Comparison of ENCODE assay signal across 10 mouse cellular contexts in genomic region chr17:29155355-29156135, GRCm38 (mm10). TPM values are rescaled to one million over a fixed set of nuclear protein-coding genes. Genes with fewer than 3 reads are reported as not detected.
DNase-seq lines count a peak whose midpoint lies in the region; ATAC-seq and TF ChIP-seq lines count a peak whose summit lies in the region.
"Had no signal": no experiment of that assay in that cellular context is flagged by ENCODE, and none has a peak within 500 bp of the region (broad histone marks: within the 10 kb centered on the region; RNA-seq: fewer than 3 reads in every experiment).

No protein-coding gene starts in this region.

- no peak for TF ChIP-seq CTCF in ES-Bruce4 (IDR thresholded peaks at IDR 0.05; ENCODE audit: low read depth, low read length)
- no peak for TF ChIP-seq CTCF in hindbrain, postnatal 0 days (IDR thresholded peaks at IDR 0.05; ENCODE audit: low read depth)

- no peaks in the 10 kb centered on the region for H3K27me3 ChIP-seq in hindbrain, embryonic 10.5 days (ENCODE audit: insufficient read depth, poor library complexity, severe bottlenecking)
- no peaks in the 10 kb centered on the region for H3K27me3 ChIP-seq in hindbrain, embryonic 14.5 days (ENCODE audit: control insufficient read depth, insufficient read depth, low read length)
- no peaks in the 10 kb centered on the region for H3K27me3 ChIP-seq in ES-Bruce4 (ENCODE audit: control insufficient read depth, insufficient read depth, low read length, poor library complexity, severe bottlenecking)
- no peaks in the 10 kb centered on the region for H3K27me3 ChIP-seq in hindbrain, postnatal 0 days (ENCODE audit: insufficient read depth, low read length)
- H3K27me3 ChIP-seq: liver, embryonic 13.5 days had no signal

- H3K4me1 ChIP-seq in hindbrain, embryonic 10.5 days (replicated peaks), result peaks cover 42% of the 10 kb centered on the region
- peaks cover 7% of the 10 kb centered on the region for H3K4me1 ChIP-seq in hindbrain, embryonic 14.5 days (replicated peaks; ENCODE audit: control insufficient read depth, insufficient read depth, low read length)
- H3K4me1 ChIP-seq in ES-Bruce4 (ENCODE audit: control insufficient read depth, insufficient read depth, low read length), result peaks cover 4% of the 10 kb centered on the region
- H3K4me1 ChIP-seq in hindbrain, postnatal 0 days (ENCODE audit: insufficient read depth, low read length), result no peaks in the 10 kb centered on the region
- H3K4me1 ChIP-seq: liver, embryonic 13.5 days had no signal

- no peaks in the 10 kb centered on the region for H3K9me3 ChIP-seq in hindbrain, embryonic 10.5 days
- H3K9me3 ChIP-seq in hindbrain, embryonic 14.5 days (ENCODE audit: control insufficient read depth, low read length), result no peaks in the 10 kb centered on the region
- no peaks in the 10 kb centered on the region for H3K9me3 ChIP-seq in ES-Bruce4 (replicated peaks; ENCODE audit: control insufficient read depth, insufficient read depth, low read length, poor library complexity, severe bottlenecking)
- H3K9me3 ChIP-seq in hindbrain, postnatal 0 days (ENCODE audit: low read length), result no peaks in the 10 kb centered on the region
- H3K9me3 ChIP-seq: liver, embryonic 13.5 days had no signal

- peak overlapping the region; percentile 45; the same call in 1 of the 2 replicates for H3K27ac ChIP-seq in hindbrain, embryonic 10.5 days
- no peak overlapping the region for H3K27ac ChIP-seq in hindbrain, embryonic 14.5 days
- H3K27ac ChIP-seq in ES-Bruce4 (ENCODE audit: insufficient read depth, low read length), result peak overlapping the region; percentile 55
- H3K27ac ChIP-seq in hindbrain, postnatal 0 days, result 0 out of 2 replicates have a peak overlapping the region, but pooled peaks have one; percentile 3
- H3K27ac ChIP-seq: gastrocnemius, adult 2 months; liver, embryonic 13.5 days had no signal

- TF ChIP-seq POLR2A in ES-Bruce4 (IDR thresholded peaks at IDR 0.05; ENCODE audit: insufficient read depth, low read length), result no peak

- TF ChIP-seq EP300 in ES-Bruce4 (IDR thresholded peaks at IDR 0.05; ENCODE audit: insufficient read depth, low read depth, low read length), result no peak

- 58% methylated on average over 12 of the region's 12 CpGs for WGBS in hindbrain, embryonic 10.5 days
- 45% methylated on average over 12 of the region's 12 CpGs for WGBS in hindbrain, embryonic 14.5 days
- 48% methylated on average over 12 of the region's 12 CpGs for WGBS in hindbrain, postnatal 0 days

- no peaks in the 10 kb centered on the region for H3K36me3 ChIP-seq in hindbrain, embryonic 10.5 days
- no peaks in the 10 kb centered on the region for H3K36me3 ChIP-seq in hindbrain, embryonic 14.5 days (replicated peaks; ENCODE audit: control insufficient read depth, insufficient read depth)
- H3K36me3 ChIP-seq in ES-Bruce4 (ENCODE audit: control insufficient read depth, insufficient read depth, low read length, poor library complexity, severe bottlenecking), result no peaks in the 10 kb centered on the region
- no peaks in the 10 kb centered on the region for H3K36me3 ChIP-seq in hindbrain, postnatal 0 days (ENCODE audit: insufficient read depth, low read length)
- H3K36me3 ChIP-seq: liver, embryonic 13.5 days had no signal

- no peak for ATAC-seq in hindbrain, embryonic 14.5 days (ENCODE audit: low FRiP score)
- ATAC-seq in hindbrain, postnatal 0 days, result peak; percentile 38

- H3K9ac ChIP-seq in hindbrain, embryonic 14.5 days, result no peak overlapping the region
- no peak overlapping the region for H3K9ac ChIP-seq in ES-Bruce4 (ENCODE audit: low read depth, poor library complexity, severe bottlenecking)
- no peak overlapping the region for H3K9ac ChIP-seq in hindbrain, postnatal 0 days (replicated peaks; ENCODE audit: low read length)
- H3K9ac ChIP-seq: liver, embryonic 13.5 days had no signal

- DNase-seq in hindbrain, embryonic 10.5 days (ENCODE audit: low spot score), result peak; percentile 18
- no peak for DNase-seq in hindbrain, embryonic 14.5 days (ENCODE audit: low spot score)
- DNase-seq in hindbrain, postnatal 0 days (ENCODE audit: low spot score), result no peak
- DNase-seq in retina, embryonic 14.5 days (ENCODE audit: low spot score), result peak; percentile 50
- DNase-seq in liver, result no peak
- no peak for DNase-seq in kidney, postnatal 10 days
- DNase-seq in spleen, postnatal 4 days (ENCODE audit: low spot score in 2 of 2), result no peak
- DNase-seq: gastrocnemius, adult 2 months; liver, embryonic 13.5 days had no signal

- no peak overlapping the region for H3K4me3 ChIP-seq in hindbrain, embryonic 10.5 days
- no peak overlapping the region for H3K4me3 ChIP-seq in hindbrain, embryonic 14.5 days (replicated peaks; ENCODE audit: low read length)
- H3K4me3 ChIP-seq in ES-Bruce4 (ENCODE audit: low read depth, low read length), result peak overlapping the region; percentile 22
- H3K4me3 ChIP-seq in hindbrain, postnatal 0 days (ENCODE audit: low read length), result no peak overlapping the region
- H3K4me3 ChIP-seq: gastrocnemius, adult 2 months; liver, embryonic 13.5 days had no signal

- no peak overlapping the region for H3K4me2 ChIP-seq in hindbrain, embryonic 14.5 days (replicated peaks)
- no peak overlapping the region for H3K4me2 ChIP-seq in hindbrain, postnatal 0 days (ENCODE audit: low read depth, low read length)
- H3K4me2 ChIP-seq: liver, embryonic 13.5 days had no signal

RNA-seq across cellular contexts. Expression of gene Rab44, which starts 41.6 kb away (rescaled TPM):
- 0.04 TPM in 1 of 2 replicates, not detected in the other for polyA plus RNA-seq in hindbrain, embryonic 10.5 days (2016; fragmentation: Nextera tagmentation; extraction: Ambion mirVana)
- not detected in 2 replicates for polyA plus RNA-seq in hindbrain, embryonic 14.5 days (2014; fragmentation: Nextera tagmentation; extraction: Ambion mirVana)
- not detected in 2 replicates for polyA plus RNA-seq in ES-Bruce4 (2011; ENCODE audit: insufficient read depth, insufficient read length, low read depth, missing spikeins)
- total RNA-seq in hindbrain, postnatal 0 days (2014; rRNA removed), result 1.2 TPM in 2 replicates
- 0.05 and 0.20 TPM in 2 replicates for polyA plus RNA-seq in hindbrain, postnatal 0 days (2015; fragmentation: Nextera tagmentation; extraction: Ambion mirVana)

Comparison
In these comparisons a context has a peak if more than half of its experiments do, and no peak if none do; other contexts are left out.
1. DNase-seq: peak in hindbrain, embryonic 10.5 days (single experiment) and retina, embryonic 14.5 days (single experiment); none in hindbrain, embryonic 14.5 days (single experiment), hindbrain, postnatal 0 days (single experiment), liver (single experiment), kidney, postnatal 10 days (single experiment) and spleen, postnatal 4 days (0 of 2).